Mouse (Mus musculus) megakaryocyte, adult 5-6 weeks (primary cell): Measurements from ENCODE around the gene Rel. TPM values are rescaled to one million over a fixed set of nuclear protein-coding genes. Genes with fewer than 3 reads are reported as not detected.

Experiments used
- ATAC-seq: 2 replicates; pipeline ENCODE4 v1.8.0; 2016; ENCODE audit warnings: mild to moderate bottlenecking, inconsistent platforms; ENCODE audit not compliant: poor library complexity, severe bottlenecking
- total RNA-seq, 2 experiments: library from RNA; stranded (forward) in 1 of 2; stranded (reverse) in 1 of 2; fragments of 153-499, 151-499 nt in 1 of 2; fragments of 221-1000, 200-1000 nt in 1 of 2; gene quantifications; 2 replicates each; pipeline versions ENCODE4 v1.2.3 to v1.2.4; 2015 to 2017

The Rel gene
- total RNA-seq, 2 experiments from 2014 or later: 21.8 to 55.0 TPM

DNA sequence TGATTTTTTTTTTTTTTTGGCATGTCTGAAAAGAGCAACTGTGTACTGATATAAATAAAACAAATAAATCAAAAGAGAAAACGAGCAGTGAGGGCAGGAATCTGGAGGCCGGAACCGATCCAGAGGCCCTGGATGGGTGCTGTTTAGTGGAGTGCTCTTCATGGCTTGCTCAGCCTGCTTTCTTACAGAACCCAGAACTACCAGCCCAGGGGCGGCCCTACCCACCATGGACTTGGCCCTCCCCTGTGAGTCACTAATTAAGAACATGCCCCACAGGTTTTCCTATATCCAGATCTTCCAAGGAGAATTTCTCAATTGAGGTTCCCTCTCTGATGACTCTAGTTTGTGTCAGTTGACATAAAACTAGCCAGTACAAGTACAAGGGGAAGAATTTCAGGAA lies 24.7 kb downstream of the Rel start:
- ATAC-seq: no peak

DNA sequence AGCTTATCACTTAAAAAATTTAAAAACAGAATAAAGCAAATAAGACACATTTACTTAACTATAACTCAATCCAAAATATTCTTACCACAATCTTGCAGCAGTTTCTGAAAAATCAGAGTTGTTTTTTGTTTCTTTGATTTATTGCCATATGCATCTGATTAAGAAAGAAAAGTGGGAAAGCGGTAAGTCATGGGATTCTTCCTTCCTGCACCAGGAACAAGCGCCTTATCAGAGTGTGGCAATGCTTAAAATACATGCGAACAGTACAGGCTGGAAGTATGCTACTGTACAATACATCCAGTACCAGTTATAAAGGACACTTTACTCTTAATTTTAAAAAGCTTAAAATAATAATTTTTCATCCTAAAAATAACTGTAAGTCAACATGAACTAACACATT lies 26.4 kb downstream of the Rel start:
- no peak for ATAC-seq

- ATAC-seq: no peak
Measured at GRCm38 (mm10) chr11:23741386-23741785, 29.4 kb downstream of the Rel start.

GRCm38 (mm10) chr11:23740895-23741294 lies 29.9 kb downstream of the Rel start:
- no peak for ATAC-seq

GRCm38 (mm10) chr11:23735820-23736470 lies 34.8 kb downstream of the Rel start:
- no peak for ATAC-seq

DNA sequence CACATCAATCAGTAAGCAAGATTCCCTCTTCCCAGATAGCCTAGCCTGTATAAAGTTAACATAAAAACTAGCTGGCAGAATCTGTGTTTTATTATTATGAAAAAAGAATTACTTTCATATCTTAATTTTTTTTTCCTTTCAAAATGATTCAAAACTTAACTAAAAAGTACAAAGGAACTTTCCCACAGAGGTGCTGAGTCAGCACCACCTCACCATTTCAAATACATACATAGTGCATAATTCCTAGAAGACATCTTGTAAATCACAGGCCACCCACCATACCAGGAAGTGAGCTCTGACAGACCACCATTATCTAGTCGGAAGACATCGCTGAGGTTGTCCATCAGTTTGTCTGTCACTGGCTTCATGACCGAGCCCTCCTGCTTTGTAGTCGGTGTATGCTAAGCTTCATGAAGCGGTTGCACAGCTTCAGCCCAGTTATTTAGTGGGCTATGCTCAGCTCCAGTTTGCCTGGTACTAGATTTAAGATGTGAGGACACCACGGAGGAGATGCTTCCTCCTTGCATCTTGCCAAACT lies 36.0 kb downstream of the Rel start:
- no peak for ATAC-seq

- no peak for ATAC-seq
Measured at GRCm38 (mm10) chr11:23732840-23733239, 37.9 kb downstream of the Rel start.

- no peak for ATAC-seq
Measured at GRCm38 (mm10) chr11:23730120-23730519, 40.6 kb downstream of the Rel start.

DNA sequence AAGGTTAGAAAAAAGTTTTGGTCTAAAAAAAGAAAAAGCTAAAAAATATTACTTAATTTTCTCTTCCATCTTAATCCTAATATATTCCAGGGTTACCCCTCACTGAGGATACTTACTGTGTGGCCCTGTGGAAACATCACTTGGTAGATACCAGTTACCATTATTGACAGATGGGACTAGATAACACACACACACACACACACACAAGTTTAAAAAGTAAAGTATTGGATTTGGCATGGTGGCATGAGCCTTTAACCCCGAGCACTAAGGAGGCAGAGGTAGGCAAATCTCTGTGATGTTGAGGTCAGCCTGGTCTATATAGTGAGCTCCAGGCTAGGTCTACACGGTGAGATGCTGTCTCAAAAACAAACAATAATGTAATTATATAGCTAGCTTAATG lies 42.6 kb downstream of the Rel start:
- no peak for ATAC-seq

DNA sequence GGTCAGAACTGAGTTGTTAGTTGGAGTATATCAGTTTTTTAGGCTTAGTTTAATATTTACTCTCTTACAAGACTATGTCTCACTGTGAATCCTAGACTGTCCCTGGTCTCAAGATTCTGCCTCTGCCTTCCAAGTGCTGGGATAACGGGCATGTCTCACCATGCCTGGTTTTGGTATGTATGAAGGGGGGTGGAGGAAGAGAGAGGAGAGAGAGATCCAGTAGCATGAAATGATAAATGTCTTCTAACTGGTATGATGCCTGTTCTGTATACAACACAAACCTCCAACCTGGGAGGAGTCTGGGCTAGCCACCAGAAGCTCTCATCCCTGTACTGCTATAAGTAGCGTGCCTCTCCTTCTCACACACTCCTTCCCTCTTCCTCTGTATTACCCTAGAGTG lies 44.3 kb downstream of the Rel start:
- no peak for ATAC-seq

DNA sequence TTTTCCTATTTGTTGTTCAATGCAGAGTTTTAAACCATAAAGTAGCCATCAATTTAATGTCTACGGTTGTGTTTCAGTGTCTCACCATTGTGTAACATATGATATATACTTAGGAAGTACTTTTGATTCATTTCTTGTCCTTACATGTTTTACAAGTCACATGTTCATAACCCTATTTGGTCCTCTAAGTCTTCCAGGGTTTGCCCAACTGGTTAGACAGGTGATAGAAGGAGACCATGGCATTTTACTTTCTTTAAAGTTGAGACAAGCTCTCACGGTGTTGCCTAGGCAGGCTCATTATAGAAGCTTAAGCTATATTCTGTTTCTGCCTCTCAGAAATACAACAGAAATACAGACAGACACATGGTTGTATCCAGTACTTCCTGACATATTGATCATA lies 44.9 kb downstream of the Rel start:
- no peak for ATAC-seq

DNA sequence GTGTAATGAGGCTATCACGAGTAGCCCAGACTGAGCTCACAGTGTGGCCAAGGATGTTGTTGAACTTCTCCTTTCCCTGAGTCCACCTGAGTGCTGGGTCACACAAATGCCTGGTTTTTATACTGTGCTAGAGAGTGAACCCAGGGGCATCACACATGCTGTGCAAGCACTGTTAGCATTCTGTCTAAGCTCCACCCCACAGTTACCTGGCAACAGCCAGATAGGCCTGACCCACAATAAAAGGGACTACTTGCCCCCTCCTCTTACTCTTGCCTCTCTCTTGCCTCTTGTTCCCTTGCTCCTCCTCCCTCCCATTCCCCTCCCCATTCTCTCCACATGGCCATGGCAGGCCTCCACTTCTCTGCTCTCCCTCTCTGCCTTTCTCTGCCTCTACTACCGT lies 48.4 kb downstream of the Rel start:
- ATAC-seq: no peak

DNA sequence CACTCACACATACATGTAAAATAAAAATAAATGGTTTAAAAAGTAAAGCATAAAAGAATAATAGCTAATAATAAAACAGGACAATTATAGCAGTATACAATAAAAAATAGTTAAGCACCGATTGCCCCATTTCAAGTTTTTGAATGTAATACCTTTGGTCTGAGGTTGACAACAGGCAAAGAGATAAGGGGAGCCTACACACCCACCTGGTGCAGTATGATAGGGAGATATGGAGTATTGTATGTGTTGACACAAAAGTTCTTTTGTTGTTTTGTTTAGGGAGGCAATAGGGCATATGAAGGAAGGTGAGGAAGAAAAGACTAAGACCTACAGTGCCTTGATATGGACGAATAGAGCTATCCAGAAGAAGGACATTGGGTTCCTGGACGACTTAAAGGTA lies 50.9 kb downstream of the Rel start:
- no peak for ATAC-seq

DNA sequence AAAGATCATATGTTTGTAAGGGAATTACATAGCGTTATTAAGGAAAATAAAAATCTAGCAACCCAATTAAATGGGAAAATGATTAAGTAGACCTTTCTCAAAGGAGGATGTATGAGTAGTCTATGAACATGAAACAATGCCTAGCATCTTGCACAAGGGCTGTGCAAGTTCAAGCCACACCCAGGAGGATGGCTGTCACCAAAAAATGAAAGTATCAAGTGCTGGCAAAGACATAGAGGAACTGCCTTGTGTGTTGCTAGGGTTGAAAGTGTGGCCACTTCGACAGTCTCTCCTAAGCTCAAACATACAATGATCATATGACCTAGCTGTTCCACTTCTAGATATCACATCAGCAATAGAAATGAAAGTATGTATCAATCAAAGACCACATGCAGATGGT lies 51.9 kb downstream of the Rel start:
- ATAC-seq: peak; percentile 94

DNA sequence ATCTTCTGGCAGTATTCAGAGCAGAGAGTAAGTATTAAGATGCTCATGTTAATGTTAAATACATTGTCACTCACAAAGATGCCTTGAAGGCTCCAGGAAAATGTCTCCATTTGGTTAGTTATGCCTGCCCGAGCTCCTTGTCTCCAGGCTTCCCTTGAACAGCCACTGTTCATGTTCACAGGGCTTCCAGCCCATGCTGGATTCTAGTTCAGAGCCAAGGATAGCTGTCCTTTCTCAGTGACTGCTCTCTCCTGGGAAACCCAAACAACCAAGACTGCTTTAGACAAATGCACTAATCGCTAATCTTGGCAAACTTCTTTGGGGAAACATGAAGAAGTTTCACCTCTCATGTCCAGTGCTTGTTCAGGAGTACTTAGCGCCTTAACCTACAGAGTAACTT lies 58.5 kb downstream of the Rel start:
- ATAC-seq: no peak

GRCm38 (mm10) chr11:23704604-23705294 lies 66.0 kb downstream of the Rel start:
- no peak for ATAC-seq

- ATAC-seq: no peak
Measured at GRCm38 (mm10) chr11:23701831-23702230, 68.9 kb downstream of the Rel start.

DNA sequence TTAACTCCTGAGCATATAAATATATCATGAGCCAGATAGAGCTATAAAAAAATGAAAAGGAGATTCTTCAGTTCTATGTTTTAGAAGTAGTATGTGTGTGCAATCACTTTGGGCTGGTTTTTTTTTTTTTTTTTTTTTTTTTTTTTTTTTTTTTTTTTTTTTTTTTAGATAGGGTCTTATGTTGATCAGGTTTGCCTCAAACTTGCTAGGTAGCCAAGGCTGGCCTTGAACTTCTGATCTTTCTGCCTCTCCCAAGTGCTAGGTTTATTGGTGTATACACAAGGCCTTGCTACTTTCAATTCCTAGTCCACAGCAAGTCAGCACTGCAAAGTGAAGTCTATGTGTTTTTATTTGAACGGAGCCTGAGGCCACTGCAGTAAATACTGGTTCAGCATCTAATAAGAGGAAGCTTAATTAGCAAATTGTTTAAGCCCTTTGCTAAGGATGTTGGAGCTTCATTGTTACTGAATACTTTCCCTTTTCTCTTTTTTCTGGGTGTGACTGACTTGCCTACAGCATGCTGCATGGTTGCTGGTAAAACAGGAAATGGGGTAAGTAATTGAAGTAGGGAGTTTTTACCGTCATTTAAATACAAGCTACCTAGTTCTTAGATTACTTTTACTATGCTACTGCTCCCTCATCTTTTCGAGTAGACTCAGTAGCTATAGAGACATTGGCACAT lies 71.2 kb downstream of the Rel start:
- ATAC-seq: peak; percentile 82

DNA sequence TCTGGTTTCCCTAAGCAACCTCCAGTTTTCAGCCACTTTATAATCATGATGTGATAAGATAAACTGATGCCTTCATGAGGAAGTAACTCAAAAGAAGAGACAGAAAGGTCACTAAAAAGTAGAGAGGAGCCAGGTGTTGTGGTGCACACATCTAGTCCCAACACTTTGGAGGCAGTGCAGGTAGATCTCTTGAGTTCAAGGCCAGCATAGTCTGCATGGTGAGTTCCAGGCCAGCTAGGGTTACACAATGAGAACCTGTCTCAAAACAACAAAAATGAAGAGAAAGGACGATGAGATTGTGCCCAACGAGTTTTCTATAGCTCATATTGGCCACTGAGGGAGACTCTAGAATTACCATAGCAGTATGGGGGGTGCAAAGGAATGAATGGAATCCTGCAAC lies 72.2 kb downstream of the Rel start:
- no peak for ATAC-seq

DNA sequence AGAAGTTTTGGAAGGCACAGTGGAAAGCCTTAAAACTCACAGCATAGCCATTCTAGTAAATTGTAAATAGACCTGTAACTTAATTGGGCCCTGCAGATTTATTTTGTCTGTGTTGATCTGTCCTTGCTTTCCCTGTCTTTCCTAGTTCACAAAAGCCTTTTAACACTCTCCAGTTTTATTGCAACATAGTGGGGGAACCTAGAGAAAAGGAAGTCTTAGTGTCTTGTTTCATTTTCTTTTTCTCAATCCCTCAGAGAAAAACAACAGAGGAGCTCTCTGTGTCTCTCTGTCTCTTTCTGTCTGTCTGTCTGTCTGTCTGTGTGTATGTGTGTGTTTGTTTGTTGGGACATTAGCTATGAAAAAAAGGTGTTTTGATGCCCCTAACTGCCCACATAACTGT lies 74.9 kb downstream of the Rel start:
- peak; percentile 65 for ATAC-seq

- ATAC-seq: no peak
Measured at GRCm38 (mm10) chr11:23693286-23693685, 77.5 kb downstream of the Rel start.

- ATAC-seq: peak; percentile 64
Measured at GRCm38 (mm10) chr11:23688060-23688459, 82.7 kb downstream of the Rel start.
